Mouse (Mus musculus): ENCODE results near the gene Cyp2d9. TPM values are rescaled to one million over a fixed set of nuclear protein-coding genes. Genes with fewer than 3 reads are reported as not detected.

The Cyp2d9 gene
- polyA plus RNA-seq, 1 experiment, result not detected

- Histone ChIP-seq H3K4me2 (ENCODE audit: low read depth) (no peak overlapping the region), H3K4me3 (no peak overlapping the region), H3K27me3 (ENCODE audit: control insufficient read depth, insufficient read depth, insufficient read length) (no peaks in the 10 kb centered on the region), H3K79me2 (ENCODE audit: control insufficient read depth, insufficient read depth) (no peaks in the 10 kb centered on the region), H3ac (ENCODE audit: control insufficient read depth, insufficient read length) (no peak overlapping the region), H3K36me3 (ENCODE audit: control insufficient read depth, insufficient read depth) (no peaks in the 10 kb centered on the region)
- no peak for TF ChIP-seq TCF3 (IDR thresholded peaks at IDR 0.05; ENCODE audit: insufficient read length, low read depth)
- no peak for TF ChIP-seq MAX (IDR thresholded peaks at IDR 0.05; ENCODE audit: low read depth)
- TF ChIP-seq MYOD1 (IDR thresholded peaks at IDR 0.05; ENCODE audit: control insufficient read depth in 1 of 3, insufficient read length in 2 of 3, low read depth in 2 of 3), result no peak
These were observed 31.1 kb upstream of the Cyp2d9 start for GRCm38 (mm10) chr15:82402106-82402505.

- H3K27me3 ChIP-seq (ENCODE audit: control insufficient read depth, insufficient read depth, insufficient read length), result no peaks in the 10 kb centered on the region
- H3K4me2 ChIP-seq (ENCODE audit: low read depth), result no peak overlapping the region
- no peaks in the 10 kb centered on the region for H3K36me3 ChIP-seq (ENCODE audit: control insufficient read depth, insufficient read depth)
- TF ChIP-seq MAX (IDR thresholded peaks at IDR 0.05; ENCODE audit: low read depth) (no peak), MYOD1 (IDR thresholded peaks at IDR 0.05; ENCODE audit: control insufficient read depth in 1 of 3, insufficient read length in 2 of 3, low read depth in 2 of 3) (no peak), POLR2AphosphoS2 (IDR thresholded peaks at IDR 0.05; ENCODE audit: insufficient read length, low read depth) (no peak), CEBPB (IDR thresholded peaks at IDR 0.05; ENCODE audit: insufficient read depth, poor library complexity, severe bottlenecking) (no peak), POLR2A (IDR thresholded peaks at IDR 0.05; ENCODE audit: insufficient read length, low read depth) (no peak), E2F4 (IDR thresholded peaks at IDR 0.05; ENCODE audit: insufficient read depth) (no peak)
- no peak overlapping the region for H3ac ChIP-seq (ENCODE audit: control insufficient read depth, insufficient read length)
- H3K4me3 ChIP-seq, result no peak overlapping the region
- no peaks in the 10 kb centered on the region for H3K79me2 ChIP-seq (ENCODE audit: control insufficient read depth, insufficient read depth)
These were observed 30.5 kb upstream of the Cyp2d9 start for GRCm38 (mm10) chr15:82402741-82403140.

GRCm38 (mm10) chr15:82403606-82404005 lies 29.6 kb upstream of the Cyp2d9 start:
- Histone ChIP-seq H3K79me2 (ENCODE audit: control insufficient read depth, insufficient read depth) (no peaks in the 10 kb centered on the region), H3K4me3 (no peak overlapping the region), H3K36me3 (ENCODE audit: control insufficient read depth, insufficient read depth) (no peaks in the 10 kb centered on the region), H3K4me2 (ENCODE audit: low read depth) (no peak overlapping the region), H3K27me3 (ENCODE audit: control insufficient read depth, insufficient read depth, insufficient read length) (no peaks in the 10 kb centered on the region), H3ac (ENCODE audit: control insufficient read depth, insufficient read length) (no peak overlapping the region)
- TF ChIP-seq REST (IDR thresholded peaks at IDR 0.05; ENCODE audit: insufficient read depth, insufficient read length) (no peak), TCF3 (IDR thresholded peaks at IDR 0.05; ENCODE audit: insufficient read length, low read depth) (no peak), MYOG (IDR thresholded peaks at IDR 0.05; ENCODE audit: control insufficient read depth in 1 of 3, insufficient read depth in 1 of 3, insufficient read length in 2 of 3, low read depth in 2 of 3) (no peak), MAX (IDR thresholded peaks at IDR 0.05; ENCODE audit: low read depth) (no peak), TCF12 (IDR thresholded peaks at IDR 0.05; ENCODE audit: insufficient read depth, poor library complexity, severe bottlenecking) (no peak), MYOD1 (IDR thresholded peaks at IDR 0.05; ENCODE audit: control insufficient read depth in 1 of 3, insufficient read length in 2 of 3, low read depth in 2 of 3) (no peak), E2F4 (IDR thresholded peaks at IDR 0.05; ENCODE audit: insufficient read depth) (no peak), USF1 (IDR thresholded peaks at IDR 0.05; ENCODE audit: low read depth) (no peak)

- Histone ChIP-seq H3K36me3 (ENCODE audit: control insufficient read depth, insufficient read depth) (no peaks in the 10 kb centered on the region), H3K79me2 (ENCODE audit: control insufficient read depth, insufficient read depth) (no peaks in the 10 kb centered on the region), H3K4me2 (ENCODE audit: low read depth) (no peak overlapping the region), H3K4me3 (no peak overlapping the region), H3ac (ENCODE audit: control insufficient read depth, insufficient read length) (no peak overlapping the region), H3K27me3 (ENCODE audit: control insufficient read depth, insufficient read depth, insufficient read length) (no peaks in the 10 kb centered on the region)
- TF ChIP-seq POLR2A (IDR thresholded peaks at IDR 0.05; ENCODE audit: insufficient read length, low read depth) (no peak), POLR2AphosphoS2 (IDR thresholded peaks at IDR 0.05; ENCODE audit: insufficient read length, low read depth) (no peak), MAX (IDR thresholded peaks at IDR 0.05; ENCODE audit: low read depth) (no peak), REST (IDR thresholded peaks at IDR 0.05; ENCODE audit: insufficient read depth, insufficient read length) (no peak), TCF12 (IDR thresholded peaks at IDR 0.05; ENCODE audit: insufficient read depth, poor library complexity, severe bottlenecking) (no peak), E2F4 (IDR thresholded peaks at IDR 0.05; ENCODE audit: insufficient read depth) (no peak), USF1 (IDR thresholded peaks at IDR 0.05; ENCODE audit: low read depth) (no peak), TCF3 (IDR thresholded peaks at IDR 0.05; ENCODE audit: insufficient read length, low read depth) (no peak), CEBPB (IDR thresholded peaks at IDR 0.05; ENCODE audit: insufficient read depth, poor library complexity, severe bottlenecking) (no peak), MYOG (IDR thresholded peaks at IDR 0.05; ENCODE audit: control insufficient read depth in 1 of 3, insufficient read depth in 1 of 3, insufficient read length in 2 of 3, low read depth in 2 of 3) (no peak), SRF (IDR thresholded peaks at IDR 0.05; ENCODE audit: control insufficient read depth, insufficient read length, low read depth) (no peak), MYOD1 (IDR thresholded peaks at IDR 0.05; ENCODE audit: control insufficient read depth in 1 of 3, insufficient read length in 2 of 3, low read depth in 2 of 3) (no peak)
These were observed 29.1 kb upstream of the Cyp2d9 start for GRCm38 (mm10) chr15:82404163-82404562.

GRCm38 (mm10) chr15:82406981-82407380 lies 26.3 kb upstream of the Cyp2d9 start, which contains the start of gene Cyp2d10:
Cyp2d10 (minus strand) TSS chr15:82407195.
- H3ac ChIP-seq (ENCODE audit: control insufficient read depth, insufficient read length), result no peak within 1 kb of the TSS
- no peaks in the 10 kb centered on the region for H3K79me2 ChIP-seq (ENCODE audit: control insufficient read depth, insufficient read depth)
- no peak within 1 kb of the TSS for H3K4me3 ChIP-seq
- H3K4me2 ChIP-seq (ENCODE audit: low read depth), result no peak within 1 kb of the TSS
- TF ChIP-seq TCF3 (IDR thresholded peaks at IDR 0.05; ENCODE audit: insufficient read length, low read depth), result no peak
- no peak for TF ChIP-seq E2F4 (IDR thresholded peaks at IDR 0.05; ENCODE audit: insufficient read depth)
- no peak for TF ChIP-seq USF1 (IDR thresholded peaks at IDR 0.05; ENCODE audit: low read depth)
- TF ChIP-seq CEBPB (IDR thresholded peaks at IDR 0.05; ENCODE audit: insufficient read depth, poor library complexity, severe bottlenecking), result no peak
- TF ChIP-seq TCF12 (IDR thresholded peaks at IDR 0.05; ENCODE audit: insufficient read depth, poor library complexity, severe bottlenecking), result no peak
- TF ChIP-seq POLR2A (IDR thresholded peaks at IDR 0.05; ENCODE audit: insufficient read length, low read depth), result no peak
- TF ChIP-seq MAX (IDR thresholded peaks at IDR 0.05; ENCODE audit: low read depth), result no peak
- TF ChIP-seq MYOD1 (IDR thresholded peaks at IDR 0.05; ENCODE audit: control insufficient read depth in 1 of 3, insufficient read length in 2 of 3, low read depth in 2 of 3), result no peak
- TF ChIP-seq POLR2AphosphoS2 (IDR thresholded peaks at IDR 0.05; ENCODE audit: insufficient read length, low read depth), result no peak
- TF ChIP-seq MYOG (IDR thresholded peaks at IDR 0.05; ENCODE audit: control insufficient read depth in 1 of 3, insufficient read depth in 1 of 3, insufficient read length in 2 of 3, low read depth in 2 of 3), result no peak
- no peak for TF ChIP-seq SRF (IDR thresholded peaks at IDR 0.05; ENCODE audit: control insufficient read depth, insufficient read length, low read depth)
- no peak for TF ChIP-seq REST (IDR thresholded peaks at IDR 0.05; ENCODE audit: insufficient read depth, insufficient read length)
- H3K27me3 ChIP-seq (ENCODE audit: control insufficient read depth, insufficient read depth, insufficient read length), result no peaks in the 10 kb centered on the region
- H3K36me3 ChIP-seq (ENCODE audit: control insufficient read depth, insufficient read depth), result no peaks in the 10 kb centered on the region

Measured in myocyte (in vitro differentiated cells).